Mouse (Mus musculus): ENCODE measurements around the gene Bdh2. TPM values are rescaled to one million over a fixed set of nuclear protein-coding genes. Genes with fewer than 3 reads are reported as not detected.

Gene Bdh2
- polyA plus RNA-seq, 1 experiment from 2014 or later = 25.3 TPM

GRCm38 (mm10) chr3:135272627-135273026 lies 8.4 kb upstream of the Bdh2 start:
- Histone ChIP-seq H3K4me3 (no peak overlapping the region), H3K27me3 (no peaks in the 10 kb centered on the region), H3K36me3 (peaks cover 50% of the 10 kb centered on the region), H3K27ac (no peak overlapping the region), H3K4me2 (replicated peaks) (no peak overlapping the region), H3K9me3 (no peaks in the 10 kb centered on the region), H3K4me1 (no peaks in the 10 kb centered on the region), H3K9ac (no peak overlapping the region)
- WGBS = 83% methylated on average over 12 of the region's 12 CpGs
- ATAC-seq (ENCODE audit: insufficient number of reproducible peaks, insufficient read depth, low FRiP score, low TSS enrichment) = no peak

GRCm38 (mm10) chr3:135273047-135273446 lies 8.0 kb upstream of the Bdh2 start:
- peaks cover 47% of the 10 kb centered on the region for H3K36me3 ChIP-seq
- H3K9ac ChIP-seq = no peak overlapping the region
- no peak overlapping the region for H3K4me3 ChIP-seq
- no peak for ATAC-seq (ENCODE audit: insufficient number of reproducible peaks, insufficient read depth, low FRiP score, low TSS enrichment)
- no peak overlapping the region for H3K27ac ChIP-seq
- no peaks in the 10 kb centered on the region for H3K27me3 ChIP-seq
- no peak overlapping the region for H3K4me2 ChIP-seq (replicated peaks)
- WGBS = 91% methylated on average over 13 of the region's 13 CpGs
- H3K4me1 ChIP-seq = no peaks in the 10 kb centered on the region
- H3K9me3 ChIP-seq = no peaks in the 10 kb centered on the region

GRCm38 (mm10) chr3:135280160-135280559 lies 861 bp upstream of the Bdh2 start:
- H3K4me1 ChIP-seq = no peaks in the 10 kb centered on the region
- no peaks in the 10 kb centered on the region for H3K9me3 ChIP-seq
- ATAC-seq (ENCODE audit: insufficient number of reproducible peaks, insufficient read depth, low FRiP score, low TSS enrichment) = peak; percentile 8; the same call in 1 of the 2 replicates
- H3K36me3 ChIP-seq = no peaks in the 10 kb centered on the region
- H3K27me3 ChIP-seq = no peaks in the 10 kb centered on the region
- peak overlapping the region; percentile 40; the same call in 1 of the 2 replicates for H3K9ac ChIP-seq
- 66% methylated on average over 4 of the region's 4 CpGs for WGBS
- H3K27ac ChIP-seq = no peak overlapping the region; the same call in 1 of the 2 replicates
- H3K4me3 ChIP-seq = no peak overlapping the region
- H3K4me2 ChIP-seq (replicated peaks) = no peak overlapping the region

- Histone ChIP-seq H3K9me3 (no peaks in the 10 kb centered on the region), H3K27me3 (no peaks in the 10 kb centered on the region), H3K27ac (no peak overlapping the region), H3K4me1 (no peaks in the 10 kb centered on the region), H3K9ac (no peak overlapping the region), H3K4me2 (replicated peaks) (peak overlapping the region; percentile 32; the same call in 1 of the 2 replicates), H3K36me3 (no peaks in the 10 kb centered on the region), H3K4me3 (no peak overlapping the region)
- no peak for ATAC-seq (ENCODE audit: insufficient number of reproducible peaks, insufficient read depth, low FRiP score, low TSS enrichment)
- 77% methylated on average over 8 of the region's 8 CpGs for whole genome bisulfite sequencing
Observed at GRCm38 (mm10) chr3:135281701-135282100, 680 bp downstream of the Bdh2 start.

GRCm38 (mm10) chr3:135285256-135285655 lies 4.2 kb downstream of the Bdh2 start:
- Histone ChIP-seq H3K36me3 (no peaks in the 10 kb centered on the region), H3K4me1 (no peaks in the 10 kb centered on the region), H3K27ac (no peak overlapping the region), H3K4me3 (no peak overlapping the region), H3K9ac (no peak overlapping the region), H3K4me2 (replicated peaks) (no peak overlapping the region), H3K9me3 (no peaks in the 10 kb centered on the region), H3K27me3 (no peaks in the 10 kb centered on the region)
- WGBS = 86% methylated on average over 11 of the region's 11 CpGs
- ATAC-seq (ENCODE audit: insufficient number of reproducible peaks, insufficient read depth, low FRiP score, low TSS enrichment) = no peak

GRCm38 (mm10) chr3:135285807-135286206 lies 4.8 kb downstream of the Bdh2 start:
- WGBS = 81% methylated on average over 3 of the region's 3 CpGs
- no peak overlapping the region for H3K27ac ChIP-seq
- no peak for ATAC-seq (ENCODE audit: insufficient number of reproducible peaks, insufficient read depth, low FRiP score, low TSS enrichment)
- no peaks in the 10 kb centered on the region for H3K9me3 ChIP-seq
- H3K9ac ChIP-seq = no peak overlapping the region
- H3K4me1 ChIP-seq = no peaks in the 10 kb centered on the region
- H3K36me3 ChIP-seq = no peaks in the 10 kb centered on the region
- H3K4me2 ChIP-seq (replicated peaks) = no peak overlapping the region
- H3K27me3 ChIP-seq = no peaks in the 10 kb centered on the region
- no peak overlapping the region for H3K4me3 ChIP-seq

GRCm38 (mm10) chr3:135288138-135288750 lies 7.2 kb downstream of the Bdh2 start:
- no peak overlapping the region for H3K4me3 ChIP-seq
- H3K4me1 ChIP-seq = no peaks in the 10 kb centered on the region
- H3K9me3 ChIP-seq = no peaks in the 10 kb centered on the region
- H3K4me2 ChIP-seq (replicated peaks) = no peak overlapping the region
- no peak for ATAC-seq (ENCODE audit: insufficient number of reproducible peaks, insufficient read depth, low FRiP score, low TSS enrichment)
- no peaks in the 10 kb centered on the region for H3K27me3 ChIP-seq
- H3K36me3 ChIP-seq = no peaks in the 10 kb centered on the region
- no peak overlapping the region for H3K9ac ChIP-seq
- no peak overlapping the region for H3K27ac ChIP-seq
- WGBS = 86% methylated on average over 8 of the region's 8 CpGs

GRCm38 (mm10) chr3:135289148-135289547 lies 8.1 kb downstream of the Bdh2 start:
- H3K4me1 ChIP-seq = no peaks in the 10 kb centered on the region
- 97% methylated on average over 1 of the region's 1 CpGs for WGBS

GRCm38 (mm10) chr3:135290249-135290894 lies 9.4 kb downstream of the Bdh2 start:
- Histone ChIP-seq H3K4me1 (no peaks in the 10 kb centered on the region), H3K9me3 (no peaks in the 10 kb centered on the region), H3K27ac (no peak overlapping the region), H3K36me3 (no peaks in the 10 kb centered on the region), H3K27me3 (no peaks in the 10 kb centered on the region), H3K9ac (no peak overlapping the region), H3K4me2 (replicated peaks) (no peak overlapping the region), H3K4me3 (no peak overlapping the region)
- ATAC-seq (ENCODE audit: insufficient number of reproducible peaks, insufficient read depth, low FRiP score, low TSS enrichment) = no peak
- whole genome bisulfite sequencing = 98% methylated on average over 7 of the region's 7 CpGs

More at GRCm38 (mm10) chr3:135289148-135289547, 8.1 kb downstream of the Bdh2 start:
- no peak overlapping the region for H3K4me2 ChIP-seq (replicated peaks)
- no peak overlapping the region for H3K9ac ChIP-seq
- no peak overlapping the region for H3K4me3 ChIP-seq
- no peaks in the 10 kb centered on the region for H3K27me3 ChIP-seq
- no peaks in the 10 kb centered on the region for H3K9me3 ChIP-seq
- H3K36me3 ChIP-seq = no peaks in the 10 kb centered on the region
- H3K27ac ChIP-seq = no peak overlapping the region
- ATAC-seq (ENCODE audit: insufficient number of reproducible peaks, insufficient read depth, low FRiP score, low TSS enrichment) = no peak

- H3K9ac ChIP-seq = no peak overlapping the region
- WGBS = 41% methylated on average over 7 of the region's 7 CpGs
Observed at GRCm38 (mm10) chr3:135293703-135294102, 12.7 kb downstream of the Bdh2 start.

GRCm38 (mm10) chr3:135295559-135295958 lies 14.5 kb downstream of the Bdh2 start:
- Histone ChIP-seq H3K4me2 (replicated peaks) (no peak overlapping the region), H3K4me1 (no peaks in the 10 kb centered on the region), H3K4me3 (no peak overlapping the region), H3K27ac (no peak overlapping the region), H3K27me3 (no peaks in the 10 kb centered on the region), H3K9me3 (no peaks in the 10 kb centered on the region), H3K9ac (no peak overlapping the region), H3K36me3 (no peaks in the 10 kb centered on the region)
- WGBS = 85% methylated on average over 1 of the region's 1 CpGs
- ATAC-seq (ENCODE audit: insufficient number of reproducible peaks, insufficient read depth, low FRiP score, low TSS enrichment) = no peak

More at GRCm38 (mm10) chr3:135293703-135294102, 12.7 kb downstream of the Bdh2 start:
- H3K36me3 ChIP-seq = no peaks in the 10 kb centered on the region
- no peaks in the 10 kb centered on the region for H3K4me1 ChIP-seq
- no peak overlapping the region for H3K4me3 ChIP-seq
- 0 out of 2 replicates have a peak, but pooled peaks have one; percentile 24 for ATAC-seq (ENCODE audit: insufficient number of reproducible peaks, insufficient read depth, low FRiP score, low TSS enrichment)
- no peak overlapping the region for H3K4me2 ChIP-seq (replicated peaks)
- H3K9me3 ChIP-seq = no peaks in the 10 kb centered on the region
- H3K27me3 ChIP-seq = no peaks in the 10 kb centered on the region
- no peak overlapping the region for H3K27ac ChIP-seq

GRCm38 (mm10) chr3:135298560-135298959 lies 17.5 kb downstream of the Bdh2 start:
- no peak for ATAC-seq (ENCODE audit: insufficient number of reproducible peaks, insufficient read depth, low FRiP score, low TSS enrichment)
- no peaks in the 10 kb centered on the region for H3K27me3 ChIP-seq
- 88% methylated on average over 3 of the region's 3 CpGs for WGBS

More at GRCm38 (mm10) chr3:135298560-135298959, 17.5 kb downstream of the Bdh2 start:
- Histone ChIP-seq H3K4me1 (no peaks in the 10 kb centered on the region), H3K27ac (no peak overlapping the region), H3K4me3 (no peak overlapping the region), H3K4me2 (replicated peaks) (no peak overlapping the region), H3K9me3 (no peaks in the 10 kb centered on the region), H3K36me3 (no peaks in the 10 kb centered on the region), H3K9ac (no peak overlapping the region)

All from embryonic facial prominence, embryonic 12.5 days (tissue).